Mouse (Mus musculus) hindbrain, postnatal 0 days (tissue): ENCODE measurements around the gene P4ha2. TPM values are rescaled to one million over a fixed set of nuclear protein-coding genes. Genes with fewer than 3 reads are reported as not detected.

Source experiments
- ATAC-seq: fragments of 200-750 bp; cut with Nextera tagmentation; 2 replicates; pipeline ENCODE4 v1.8.0; 2017; ENCODE audit warnings: mild to moderate bottlenecking, moderate TSS enrichment, moderate library complexity
- DNase-seq: peaks from one replicate; pipeline ENCODE4 v3.0.0-alpha.2; 2015; ENCODE audit warnings: low spot score
- H3K27ac ChIP-seq: fragments of 300-500 bp; sonication (generic); 2 replicates; pipeline ENCODE4 v1.5.1; 2014; ENCODE audit warnings: mild to moderate bottlenecking
- H3K27me3 ChIP-seq: fragments of 300-500 bp; sonication (generic); 2 replicates; pipeline ENCODE4 v1.6.1; 2014; ENCODE audit warnings: low read length, mixed read lengths; ENCODE audit not compliant: insufficient read depth
- H3K36me3 ChIP-seq: fragments of 300-500 bp; sonication (generic); 2 replicates; pipeline ENCODE4 v1.6.1; 2014; ENCODE audit warnings: low read length, mixed read lengths; ENCODE audit not compliant: insufficient read depth
- H3K4me1 ChIP-seq: fragments of 300-500 bp; sonication (generic); 2 replicates; pipeline ENCODE4 v1.6.1; 2014; ENCODE audit warnings: antibody characterized with exemption, low read length, mixed read lengths; ENCODE audit not compliant: insufficient read depth
- H3K4me2 ChIP-seq: fragments of 300-500 bp; sonication (generic); 2 replicates; pipeline ENCODE4 v1.6.1; 2014; ENCODE audit warnings: low read depth, mild to moderate bottlenecking, low read length, moderate library complexity, mixed read lengths
- H3K4me3 ChIP-seq: fragments of 300-500 bp; sonication (generic); 2 replicates; pipeline ENCODE4 v1.5.1; 2014; ENCODE audit warnings: low read length
- H3K9ac ChIP-seq: fragments of 300-500 bp; sonication (generic); replicated peaks from 2 replicates; pipeline ENCODE4 v1.6.1; 2014; ENCODE audit warnings: mild to moderate bottlenecking, low read length, moderate library complexity, mixed read lengths
- H3K9me3 ChIP-seq: fragments of 300-500 bp; sonication (generic); 2 replicates; pipeline ENCODE4 v1.6.1; 2016; ENCODE audit warnings: low read length, mixed read lengths
- CTCF ChIP-seq: IDR thresholded peaks from 2 replicates; pipeline ENCODE4 v1.5.1; 2016; ENCODE audit warnings: antibody characterized with exemption, control low read depth, low read depth
- WGBS: fragments of 180-500 bp; shearing (Covaris S2); extraction: QIAGEN DNeasy Blood & Tissue Kit; methylation state at CpG from one replicate; pipeline ENCODE4 v1.1.7; 2014; 5-methylcytosine and 5-hydroxymethylcytosine counted together
- polyA plus RNA-seq: library from polyadenylated mRNA; unstranded; fragments of >200 nt; fragmentation: Nextera tagmentation; extraction: Ambion mirVana; gene quantifications from 2 replicates; pipeline ENCODE4 v1.2.1, GENCODE M21; 2015
- total RNA-seq: library from RNA; depleted of rRNA; stranded (reverse); fragments of >200 nt; gene quantifications from 2 replicates; pipeline ENCODE4 v1.2.3, GENCODE M21; 2014

The P4ha2 gene
- total and polyA plus RNA-seq, 2 experiments from 2014 or later = 9.0 to 9.7 TPM

GRCm38 (mm10) chr11:54090091-54090879 lies 9.6 kb upstream of the P4ha2 start:
- Histone ChIP-seq H3K36me3 (no peaks in the 10 kb centered on the region), H3K27ac (no peak overlapping the region), H3K4me3 (no peak overlapping the region), H3K27me3 (no peaks in the 10 kb centered on the region), H3K9ac (no peak overlapping the region), H3K4me1 (no peaks in the 10 kb centered on the region), H3K9me3 (no peaks in the 10 kb centered on the region), H3K4me2 (no peak overlapping the region)
- ATAC-seq (no peak), DNase-seq (no peak)
- 83% methylated on average over 1 of the region's 1 CpGs for WGBS
- no peak for TF ChIP-seq CTCF

- WGBS = 54% methylated on average over 8 of the region's 8 CpGs
- Histone ChIP-seq H3K4me2 (no peak overlapping the region), H3K27me3 (no peaks in the 10 kb centered on the region), H3K4me1 (no peaks in the 10 kb centered on the region), H3K9ac (no peak overlapping the region), H3K36me3 (no peaks in the 10 kb centered on the region), H3K4me3 (no peak overlapping the region), H3K9me3 (no peaks in the 10 kb centered on the region), H3K27ac (no peak overlapping the region)
- no peak for DNase-seq
- ATAC-seq = no peak
- 0 out of 2 replicates have a peak, but pooled peaks have one; percentile 26 for TF ChIP-seq CTCF
These were observed 8.2 kb upstream of the P4ha2 start for GRCm38 (mm10) chr11:54091726-54092125.

GRCm38 (mm10) chr11:54092188-54092587 lies 7.7 kb upstream of the P4ha2 start:
- Histone ChIP-seq H3K9me3 (no peaks in the 10 kb centered on the region), H3K4me2 (no peak overlapping the region), H3K4me3 (no peak overlapping the region), H3K27ac (no peak overlapping the region), H3K36me3 (no peaks in the 10 kb centered on the region), H3K4me1 (no peaks in the 10 kb centered on the region), H3K27me3 (no peaks in the 10 kb centered on the region), H3K9ac (no peak overlapping the region)
- DNase-seq = no peak
- WGBS = 75% methylated on average over 7 of the region's 7 CpGs
- no peak for ATAC-seq
- no peak for TF ChIP-seq CTCF

- ATAC-seq (0 out of 2 replicates have a peak, but pooled peaks have one; percentile 10), DNase-seq (peak; percentile 77)
- no peak overlapping the region for H3K9ac ChIP-seq
- H3K4me1 ChIP-seq = no peaks in the 10 kb centered on the region
- peak; percentile 83 for TF ChIP-seq CTCF
- H3K27me3 ChIP-seq = no peaks in the 10 kb centered on the region
- no peaks in the 10 kb centered on the region for H3K9me3 ChIP-seq
- H3K4me2 ChIP-seq = no peak overlapping the region
- H3K27ac ChIP-seq = no peak overlapping the region
- H3K36me3 ChIP-seq = no peaks in the 10 kb centered on the region
- no peak overlapping the region for H3K4me3 ChIP-seq
- 7% methylated on average over 3 of the region's 3 CpGs for WGBS
These were observed 6.9 kb upstream of the P4ha2 start for GRCm38 (mm10) chr11:54093000-54093399.

- DNase-seq = peak; percentile 78
These were observed 1.0 kb downstream of the P4ha2 start for GRCm38 (mm10) chr11:54100692-54101591.

GRCm38 (mm10) chr11:54101701-54102100 lies 1.8 kb downstream of the P4ha2 start:
- TF ChIP-seq CTCF = no peak
- no peaks in the 10 kb centered on the region for H3K27me3 ChIP-seq
- no peak for DNase-seq
- peak overlapping the region; percentile 57 for H3K4me3 ChIP-seq
- peak overlapping the region; percentile 98 for H3K4me2 ChIP-seq
- peak overlapping the region; percentile 68; the same call in 1 of the 2 replicates for H3K9ac ChIP-seq
- ATAC-seq = no peak
- H3K27ac ChIP-seq = no peak overlapping the region
- WGBS = 81% methylated on average over 9 of the region's 9 CpGs
- no peaks in the 10 kb centered on the region for H3K9me3 ChIP-seq
- no peaks in the 10 kb centered on the region for H3K36me3 ChIP-seq
- H3K4me1 ChIP-seq = peaks cover 18% of the 10 kb centered on the region

More at GRCm38 (mm10) chr11:54100692-54101591, 1.0 kb downstream of the P4ha2 start:
- peak overlapping the region; percentile 57 for H3K4me3 ChIP-seq
- no peaks in the 10 kb centered on the region for H3K27me3 ChIP-seq
- H3K9me3 ChIP-seq = no peaks in the 10 kb centered on the region
- H3K4me1 ChIP-seq = peaks cover 12% of the 10 kb centered on the region; the same call in 1 of the 2 replicates
- ATAC-seq = peak; percentile 82
- WGBS = under 1% methylated on average over 79 of the region's 83 CpGs
- peak overlapping the region; percentile 98 for H3K4me2 ChIP-seq
- H3K36me3 ChIP-seq = no peaks in the 10 kb centered on the region
- peak overlapping the region; percentile 8; the same call in 1 of the 2 replicates for H3K27ac ChIP-seq
- peak overlapping the region; percentile 68 for H3K9ac ChIP-seq
- TF ChIP-seq CTCF = no peak
